Mouse (Mus musculus): ENCODE measurements around the gene Stx6.

Stx6 gene

GRCm38 (mm10) chr1:155207859-155208258, 49.3 kb downstream of the Stx6 start:
- in situ Hi-C loops (cut with MboI) = no loop called here

GRCm38 (mm10) chr1:155210011-155210763, 51.7 kb downstream of the Stx6 start:
- in situ Hi-C loops (cut with MboI) = no loop called here

- in situ Hi-C loops (cut with MboI) = no loop called here
These were observed 52.5 kb downstream of the Stx6 start for GRCm38 (mm10) chr1:155211017-155211416.

GRCm38 (mm10) chr1:155212081-155212480, 53.6 kb downstream of the Stx6 start:
- in situ Hi-C loops (cut with MboI) = no loop called here

GRCm38 (mm10) chr1:155212493-155212892, 54.0 kb downstream of the Stx6 start:
- in situ Hi-C loops (cut with MboI) = no loop called here

GRCm38 (mm10) chr1:155212936-155213774, 54.6 kb downstream of the Stx6 start:
- in situ Hi-C loops (cut with MboI) = no loop called here

- in situ Hi-C loops (cut with MboI) = no loop called here
These were observed 55.4 kb downstream of the Stx6 start for GRCm38 (mm10) chr1:155213912-155214311.

GRCm38 (mm10) chr1:155215066-155215764, 56.7 kb downstream of the Stx6 start:
- in situ Hi-C loops (cut with MboI) = loop anchor here (5.0 kb wide), 1 partner anchor 188 kb away; no protein-coding TSS in a partner anchor

GRCm38 (mm10) chr1:155216313-155216712, 57.8 kb downstream of the Stx6 start:
- in situ Hi-C loops (cut with MboI) = loop anchor here (5.0 kb wide), 1 partner anchor 189 kb away; no protein-coding TSS in a partner anchor

- in situ Hi-C loops (cut with MboI) = loop anchor here (5.0 kb wide), 1 partner anchor 190 kb away; no protein-coding TSS in a partner anchor
These were observed 58.3 kb downstream of the Stx6 start for GRCm38 (mm10) chr1:155216844-155217243.

- in situ Hi-C loops (cut with MboI) = loop anchor here (5.0 kb wide), 1 partner anchor 191 kb away; no protein-coding TSS in a partner anchor
These were observed 59.5 kb downstream of the Stx6 start for GRCm38 (mm10) chr1:155217865-155218541.

GRCm38 (mm10) chr1:155218924-155219323, 60.4 kb downstream of the Stx6 start:
- in situ Hi-C loops (cut with MboI) = loop anchor here (5.0 kb wide), 1 partner anchor 192 kb away; no protein-coding TSS in a partner anchor

GRCm38 (mm10) chr1:155222101-155222669, 63.7 kb downstream of the Stx6 start:
- in situ Hi-C loops (cut with MboI) = loop anchor here (10.0 kb wide), 1 partner anchor 437 kb away; no protein-coding TSS in a partner anchor

- in situ Hi-C loops (cut with MboI) = loop anchor here (10.0 kb wide), 1 partner anchor 438 kb away; no protein-coding TSS in a partner anchor
These were observed 64.5 kb downstream of the Stx6 start for GRCm38 (mm10) chr1:155223036-155223435.

GRCm38 (mm10) chr1:155223849-155224554, 65.5 kb downstream of the Stx6 start:
- in situ Hi-C loops (cut with MboI) = loop anchor here (10.0 kb wide), 1 partner anchor 439 kb away; no protein-coding TSS in a partner anchor

GRCm38 (mm10) chr1:155229464-155230411, 71.2 kb downstream of the Stx6 start:
- in situ Hi-C loops (cut with MboI) = loop anchor here (10.0 kb wide), 1 partner anchor 445 kb away; no protein-coding TSS in a partner anchor

GRCm38 (mm10) chr1:155232385-155232784, 73.9 kb downstream of the Stx6 start:
- in situ Hi-C loops (cut with MboI) = no loop called here

GRCm38 (mm10) chr1:155232786-155233185, 74.3 kb downstream of the Stx6 start:
- in situ Hi-C loops (cut with MboI) = no loop called here

- in situ Hi-C loops (cut with MboI) = no loop called here
These were observed 74.9 kb downstream of the Stx6 start for GRCm38 (mm10) chr1:155233378-155233777.

Measured in mature B cell (primary cell).